Mouse (Mus musculus): ENCODE results near the gene Slc22a12. TPM values are rescaled to one million over a fixed set of nuclear protein-coding genes. Genes with fewer than 3 reads are reported as not detected.
A peak's percentile ranks its signal among the peaks of the same experiment; 100 is the strongest.

Gene Slc22a12
- total and polyA plus RNA-seq, 2 experiments, result not detected

GRCm38 (mm10) chr19:6565136-6565535, 22.3 kb upstream of the Slc22a12 start:
- Histone ChIP-seq H3K27me3 (ENCODE audit: control insufficient read depth, insufficient read depth, low read length) (no peaks in the 10 kb centered on the region), H3K4me1 (ENCODE audit: control insufficient read depth, insufficient read depth, low read length) (no peaks in the 10 kb centered on the region), H3K79me2 (ENCODE audit: control insufficient read depth, insufficient read depth, low read length) (no peaks in the 10 kb centered on the region), H3K27ac (replicated peaks; ENCODE audit: insufficient read depth, low read depth, low read length) (no peak overlapping the region), H3K36me3 (ENCODE audit: control insufficient read depth, insufficient read depth, low read length) (no peaks in the 10 kb centered on the region), H3K9ac (ENCODE audit: low read depth, low read length) (no peak overlapping the region), H3K4me3 (ENCODE audit: insufficient read depth, low read depth, low read length) (no peak overlapping the region)
- 92% methylated on average over 6 of the region's 6 CpGs for WGBS
- TF ChIP-seq POLR2A (IDR thresholded peaks at IDR 0.05; ENCODE audit: extremely low read depth, insufficient read depth, low read length) (no peak), CTCF (IDR thresholded peaks at IDR 0.05; ENCODE audit: low read depth, low read length) (no peak)
- DNase-seq (ENCODE audit: extremely low read depth, low read depth, low spot score), result no peak

- TF ChIP-seq CTCF (IDR thresholded peaks at IDR 0.05; ENCODE audit: low read depth, low read length), result no peak
- no peak for TF ChIP-seq POLR2A (IDR thresholded peaks at IDR 0.05; ENCODE audit: extremely low read depth, insufficient read depth, low read length)
- no peak for DNase-seq (ENCODE audit: extremely low read depth, low read depth, low spot score)
- Histone ChIP-seq H3K27me3 (ENCODE audit: control insufficient read depth, insufficient read depth, low read length) (no peaks in the 10 kb centered on the region), H3K9ac (ENCODE audit: low read depth, low read length) (no peak overlapping the region), H3K36me3 (ENCODE audit: control insufficient read depth, insufficient read depth, low read length) (no peaks in the 10 kb centered on the region), H3K4me1 (ENCODE audit: control insufficient read depth, insufficient read depth, low read length) (no peaks in the 10 kb centered on the region), H3K27ac (replicated peaks; ENCODE audit: insufficient read depth, low read depth, low read length) (no peak overlapping the region), H3K79me2 (ENCODE audit: control insufficient read depth, insufficient read depth, low read length) (no peaks in the 10 kb centered on the region), H3K4me3 (ENCODE audit: insufficient read depth, low read depth, low read length) (no peak overlapping the region)
- WGBS, result 92% methylated on average over 7 of the region's 7 CpGs
Measured at GRCm38 (mm10) chr19:6560246-6560815, 17.5 kb upstream of the Slc22a12 start.

GRCm38 (mm10) chr19:6559576-6559975, 16.7 kb upstream of the Slc22a12 start:
- no peak overlapping the region for H3K27ac ChIP-seq (replicated peaks; ENCODE audit: insufficient read depth, low read depth, low read length)
- DNase-seq (ENCODE audit: extremely low read depth, low read depth, low spot score), result no peak
- WGBS, result 66% methylated on average over 4 of the region's 4 CpGs

GRCm38 (mm10) chr19:6553819-6554582, 11.2 kb upstream of the Slc22a12 start:
- H3K79me2 ChIP-seq (ENCODE audit: control insufficient read depth, insufficient read depth, low read length), result no peaks in the 10 kb centered on the region
- peak; percentile 45 for DNase-seq (ENCODE audit: extremely low read depth, low read depth, low spot score)
- H3K4me1 ChIP-seq (ENCODE audit: control insufficient read depth, insufficient read depth, low read length), result peaks cover 6% of the 10 kb centered on the region
- no peak overlapping the region for H3K9ac ChIP-seq (ENCODE audit: low read depth, low read length)
- H3K27me3 ChIP-seq (ENCODE audit: control insufficient read depth, insufficient read depth, low read length), result no peaks in the 10 kb centered on the region
- H3K36me3 ChIP-seq (ENCODE audit: control insufficient read depth, insufficient read depth, low read length), result no peaks in the 10 kb centered on the region
- TF ChIP-seq CTCF (IDR thresholded peaks at IDR 0.05; ENCODE audit: low read depth, low read length), result no peak
- no peak for TF ChIP-seq POLR2A (IDR thresholded peaks at IDR 0.05; ENCODE audit: extremely low read depth, insufficient read depth, low read length)
- WGBS, result 38% methylated on average over 8 of the region's 8 CpGs
- H3K4me3 ChIP-seq (ENCODE audit: insufficient read depth, low read depth, low read length), result no peak overlapping the region
- 0 out of 2 replicates have a peak overlapping the region, but pooled peaks have one; percentile 37 for H3K27ac ChIP-seq (replicated peaks; ENCODE audit: insufficient read depth, low read depth, low read length)

More at GRCm38 (mm10) chr19:6559576-6559975, 16.7 kb upstream of the Slc22a12 start:
- H3K4me3 ChIP-seq (ENCODE audit: insufficient read depth, low read depth, low read length), result no peak overlapping the region
- no peaks in the 10 kb centered on the region for H3K27me3 ChIP-seq (ENCODE audit: control insufficient read depth, insufficient read depth, low read length)
- H3K79me2 ChIP-seq (ENCODE audit: control insufficient read depth, insufficient read depth, low read length), result no peaks in the 10 kb centered on the region
- no peaks in the 10 kb centered on the region for H3K4me1 ChIP-seq (ENCODE audit: control insufficient read depth, insufficient read depth, low read length)
- no peak overlapping the region for H3K9ac ChIP-seq (ENCODE audit: low read depth, low read length)
- TF ChIP-seq CTCF (IDR thresholded peaks at IDR 0.05; ENCODE audit: low read depth, low read length) (no peak), POLR2A (IDR thresholded peaks at IDR 0.05; ENCODE audit: extremely low read depth, insufficient read depth, low read length) (no peak)
- H3K36me3 ChIP-seq (ENCODE audit: control insufficient read depth, insufficient read depth, low read length), result no peaks in the 10 kb centered on the region

- no peaks in the 10 kb centered on the region for H3K27me3 ChIP-seq (ENCODE audit: control insufficient read depth, insufficient read depth, low read length)
- no peak for TF ChIP-seq POLR2A (IDR thresholded peaks at IDR 0.05; ENCODE audit: extremely low read depth, insufficient read depth, low read length)
- no peak for TF ChIP-seq CTCF (IDR thresholded peaks at IDR 0.05; ENCODE audit: low read depth, low read length)
- WGBS, result 69% methylated on average over 5 of the region's 5 CpGs
- no peak overlapping the region for H3K9ac ChIP-seq (ENCODE audit: low read depth, low read length)
- H3K27ac ChIP-seq (replicated peaks; ENCODE audit: insufficient read depth, low read depth, low read length), result no peak overlapping the region; the same call in 1 of the 2 replicates
- H3K4me3 ChIP-seq (ENCODE audit: insufficient read depth, low read depth, low read length), result no peak overlapping the region
- no peaks in the 10 kb centered on the region for H3K79me2 ChIP-seq (ENCODE audit: control insufficient read depth, insufficient read depth, low read length)
- H3K36me3 ChIP-seq (ENCODE audit: control insufficient read depth, insufficient read depth, low read length), result no peaks in the 10 kb centered on the region
- no peak for DNase-seq (ENCODE audit: extremely low read depth, low read depth, low spot score)
- H3K4me1 ChIP-seq (ENCODE audit: control insufficient read depth, insufficient read depth, low read length), result peaks cover 10% of the 10 kb centered on the region
Measured at GRCm38 (mm10) chr19:6553174-6553573, 10.3 kb upstream of the Slc22a12 start.
